ENCODE assay signal across 8 mouse cellular contexts in genomic region chr7:79312246-79312645, GRCm38 (mm10). TPM values are rescaled to one million over a fixed set of nuclear protein-coding genes. Genes with fewer than 3 reads are reported as not detected.
DNase-seq lines count a peak whose midpoint lies in the region; ATAC-seq and TF ChIP-seq lines count a peak whose summit lies in the region.
"Had no signal": no experiment of that assay in that cellular context is flagged by ENCODE, and none has a peak within 500 bp of the region (broad histone marks: within the 10 kb centered on the region; RNA-seq: fewer than 3 reads in every experiment).

No protein-coding gene starts in this region.

- no peak for TF ChIP-seq POLR2A in olfactory bulb, adult 2 months (IDR thresholded peaks at IDR 0.05; ENCODE audit: insufficient read depth, low read depth, low read length)

- H3K9ac ChIP-seq in lung, embryonic 14.5 days = no peak overlapping the region; the same call in 1 of the 2 replicates
- no peak overlapping the region for H3K9ac ChIP-seq in forebrain, embryonic 15.5 days (replicated peaks)
- H3K9ac ChIP-seq in limb, embryonic 12.5 days (replicated peaks) = no peak overlapping the region

- no peak overlapping the region for H3K4me3 ChIP-seq in lung, embryonic 14.5 days (ENCODE audit: low read depth, low read length)
- no peak overlapping the region for H3K4me3 ChIP-seq in forebrain, embryonic 15.5 days
- no peak overlapping the region for H3K4me3 ChIP-seq in limb, embryonic 12.5 days (replicated peaks)
- H3K4me3 ChIP-seq in olfactory bulb, adult 2 months (ENCODE audit: insufficient read depth, low read depth, low read length) = no peak overlapping the region

- TF ChIP-seq CTCF in lung, embryonic 14.5 days (IDR thresholded peaks at IDR 0.05; ENCODE audit: low read depth) = no peak
- TF ChIP-seq CTCF in olfactory bulb, adult 2 months (IDR thresholded peaks at IDR 0.05; ENCODE audit: insufficient read depth, low read depth, low read length) = no peak

- H3K27me3 ChIP-seq in lung, embryonic 14.5 days (ENCODE audit: insufficient read depth, low read length) = no peaks in the 10 kb centered on the region
- H3K27me3 ChIP-seq in forebrain, embryonic 15.5 days = no peaks in the 10 kb centered on the region
- H3K27me3 ChIP-seq in limb, embryonic 12.5 days = no peaks in the 10 kb centered on the region

- H3K36me3 ChIP-seq in lung, embryonic 14.5 days (ENCODE audit: insufficient read depth) = no peaks in the 10 kb centered on the region
- no peaks in the 10 kb centered on the region for H3K36me3 ChIP-seq in forebrain, embryonic 15.5 days
- H3K36me3 ChIP-seq in limb, embryonic 12.5 days = no peaks in the 10 kb centered on the region

- no peak overlapping the region for H3K4me2 ChIP-seq in lung, embryonic 14.5 days
- H3K4me2 ChIP-seq in forebrain, embryonic 15.5 days (replicated peaks) = no peak overlapping the region
- peak overlapping the region; percentile 17; the same call in 1 of the 2 replicates for H3K4me2 ChIP-seq in limb, embryonic 12.5 days

- no peak for DNase-seq in lung, embryonic 14.5 days
- DNase-seq in lung, adult 18-20 months = no peak
- no peak for DNase-seq in spleen, postnatal 14 days (ENCODE audit: low spot score in 2 of 2)
- DNase-seq in layer of hippocampus, postnatal 14 days (ENCODE audit: low spot score in 2 of 2) = no peak
- DNase-seq: thymus, adult 18-20 months had no signal

- 66% methylated on average over 8 of the region's 8 CpGs for WGBS in lung, embryonic 14.5 days
- WGBS in forebrain, embryonic 15.5 days = 69% methylated on average over 8 of the region's 8 CpGs
- WGBS in limb, embryonic 12.5 days = 36% methylated on average over 8 of the region's 8 CpGs
- WGBS in olfactory bulb, adult 2 months = 43% methylated on average over 8 of the region's 8 CpGs

- no peaks in the 10 kb centered on the region for H3K9me3 ChIP-seq in lung, embryonic 14.5 days (ENCODE audit: low read depth, low read length)
- H3K9me3 ChIP-seq in forebrain, embryonic 15.5 days = no peaks in the 10 kb centered on the region
- no peaks in the 10 kb centered on the region for H3K9me3 ChIP-seq in limb, embryonic 12.5 days

- no peak for ATAC-seq in lung, embryonic 14.5 days (ENCODE audit: insufficient read depth)
- no peak for ATAC-seq in forebrain, embryonic 15.5 days (replicated peaks)
- ATAC-seq in limb, embryonic 12.5 days (ENCODE audit: insufficient number of reproducible peaks, insufficient read depth, low FRiP score, low TSS enrichment, low read depth) = no peak

- peaks cover 36% of the 10 kb centered on the region for H3K4me1 ChIP-seq in lung, embryonic 14.5 days (ENCODE audit: insufficient read depth)
- peaks cover 79% of the 10 kb centered on the region for H3K4me1 ChIP-seq in forebrain, embryonic 15.5 days
- H3K4me1 ChIP-seq in limb, embryonic 12.5 days (replicated peaks) = peaks cover 69% of the 10 kb centered on the region
- peaks cover 57% of the 10 kb centered on the region for H3K4me1 ChIP-seq in olfactory bulb, adult 2 months (ENCODE audit: control insufficient read depth, insufficient read depth, low read length)

- H3K27ac ChIP-seq in lung, embryonic 14.5 days (ENCODE audit: low read depth) = peak overlapping the region; percentile 24; the same call in 1 of the 2 replicates
- H3K27ac ChIP-seq in forebrain, embryonic 15.5 days (replicated peaks) = peak overlapping the region; percentile 66
- H3K27ac ChIP-seq in limb, embryonic 12.5 days = peak overlapping the region; percentile 86
- H3K27ac ChIP-seq in olfactory bulb, adult 2 months (ENCODE audit: insufficient read depth, low read depth, low read length) = peak overlapping the region; percentile 90

RNA-seq across cellular contexts. Expression of gene Abhd2, which starts 39.2 kb away (rescaled TPM):
- polyA plus RNA-seq in lung, embryonic 14.5 days (2014; fragmentation: Nextera tagmentation; extraction: Ambion mirVana) = 21.5 TPM in 2 replicates
- polyA plus RNA-seq in forebrain, embryonic 15.5 days (2015; fragmentation: Nextera tagmentation; extraction: Ambion mirVana) = 23.1 and 24.0 TPM in 2 replicates
- polyA plus RNA-seq in limb, embryonic 12.5 days (2016; fragmentation: Nextera tagmentation; extraction: Ambion mirVana) = 8.2 and 8.5 TPM in 2 replicates
- not detected in 2 replicates for polyA plus RNA-seq in olfactory bulb, adult 2 months (2012; ENCODE audit: insufficient read depth, insufficient read length, low replicate concordance, missing spikeins)
- total RNA-seq in layer of hippocampus, postnatal 14 days (2021) = 10 to 100 TPM; 87.6 to 93.2 TPM

Comparison
In these comparisons a context has a peak if more than half of its experiments do, and no peak if none do; other contexts are left out.
1. H3K27ac ChIP-seq: peak in every context shown above with its lines; median percentile 90 in olfactory bulb, adult 2 months; 86 in limb, embryonic 12.5 days; 66 in forebrain, embryonic 15.5 days; 24 in lung, embryonic 14.5 days.